Mouse (Mus musculus): ENCODE results near the gene Gpa33. TPM values are rescaled to one million over a fixed set of nuclear protein-coding genes. Genes with fewer than 3 reads are reported as not detected.

Gpa33 gene
- not detected for total RNA-seq (2021)

GRCm38 (mm10) chr1:166130224-166130860 lies at the start of gene Gpa33:
Gene Gpa33, plus strand, starts transcription at chr1:166130238.
- intact Hi-C loops (cut with DNase I): no loop called here
- no peak for DNase-seq

- intact Hi-C loops (cut with DNase I): no loop called here
- DNase-seq: no peak
These were observed 41.4 kb upstream of the Gpa33 start for GRCm38 (mm10) chr1:166088446-166089170.

GRCm38 (mm10) chr1:166089337-166089736 lies 40.7 kb upstream of the Gpa33 start:
- DNase-seq: no peak
- intact Hi-C loops (cut with DNase I): no loop called here

- no peak for DNase-seq
- intact Hi-C loops (cut with DNase I): no loop called here
These were observed 40.3 kb upstream of the Gpa33 start for GRCm38 (mm10) chr1:166089739-166090138.

- DNase-seq: no peak
- intact Hi-C loops (cut with DNase I): no loop called here
These were observed 39.7 kb upstream of the Gpa33 start for GRCm38 (mm10) chr1:166090306-166090705.

GRCm38 (mm10) chr1:166094462-166094861 lies 35.6 kb upstream of the Gpa33 start:
- intact Hi-C loops (cut with DNase I): no loop called here
- DNase-seq: no peak

GRCm38 (mm10) chr1:166098120-166098519 lies 31.9 kb upstream of the Gpa33 start:
- no peak for DNase-seq
- intact Hi-C loops (cut with DNase I): no loop called here

- intact Hi-C loops (cut with DNase I): no loop called here
- peak; percentile 14 to 26 for DNase-seq
These were observed 27.0 kb upstream of the Gpa33 start for GRCm38 (mm10) chr1:166102920-166103608.

GRCm38 (mm10) chr1:166104858-166105257 lies 25.2 kb upstream of the Gpa33 start:
- intact Hi-C loops (cut with DNase I): loop anchor here (2.0 kb wide), 1 partner anchor 48 kb away; no protein-coding TSS in a partner anchor
- no peak for DNase-seq

- intact Hi-C loops (cut with DNase I): loop anchor here (2.0 kb wide), 1 partner anchor 47 kb away; no protein-coding TSS in a partner anchor
- no peak for DNase-seq
These were observed 24.6 kb upstream of the Gpa33 start for GRCm38 (mm10) chr1:166105464-166105863.

- intact Hi-C loops (cut with DNase I): no loop called here
- no peak for DNase-seq
These were observed 15.1 kb upstream of the Gpa33 start for GRCm38 (mm10) chr1:166114986-166115385.

GRCm38 (mm10) chr1:166115719-166116118 lies 14.3 kb upstream of the Gpa33 start:
- DNase-seq: no peak

GRCm38 (mm10) chr1:166117866-166118639 lies 12.0 kb upstream of the Gpa33 start:
- intact Hi-C loops (cut with DNase I): no loop called here
- no peak for DNase-seq

More at GRCm38 (mm10) chr1:166115719-166116118, 14.3 kb upstream of the Gpa33 start:
- intact Hi-C loops (cut with DNase I): no loop called here

GRCm38 (mm10) chr1:166122114-166122513 lies 7.9 kb upstream of the Gpa33 start:
- intact Hi-C loops (cut with DNase I): no loop called here
- no peak for DNase-seq

- intact Hi-C loops (cut with DNase I): no loop called here
- DNase-seq: no peak
These were observed 7.0 kb upstream of the Gpa33 start for GRCm38 (mm10) chr1:166123045-166123444.

GRCm38 (mm10) chr1:166123751-166124150 lies 6.3 kb upstream of the Gpa33 start:
- no peak for DNase-seq
- intact Hi-C loops (cut with DNase I): no loop called here

GRCm38 (mm10) chr1:166124932-166125593 lies 5.0 kb upstream of the Gpa33 start:
- intact Hi-C loops (cut with DNase I): no loop called here

GRCm38 (mm10) chr1:166126290-166126689 lies 3.7 kb upstream of the Gpa33 start:
- no peak for DNase-seq
- intact Hi-C loops (cut with DNase I): no loop called here

More at GRCm38 (mm10) chr1:166124932-166125593, 5.0 kb upstream of the Gpa33 start:
- no peak for DNase-seq

- DNase-seq: no peak
- intact Hi-C loops (cut with DNase I): no loop called here
These were observed 3.2 kb upstream of the Gpa33 start for GRCm38 (mm10) chr1:166126795-166127194.

GRCm38 (mm10) chr1:166127719-166128118 lies 2.3 kb upstream of the Gpa33 start, which contains the start of gene Dusp27:
Gene Dusp27, minus strand, starts transcription at chr1:166127922.
- no peak for DNase-seq
- intact Hi-C loops (cut with DNase I): no loop called here
